Mouse (Mus musculus) lung, adult 2 months (tissue): Measurements from ENCODE around the gene Dctpp1.

Experiments used
- CTCF ChIP-seq: fragments of 200-500 bp; IDR thresholded peaks from 2 replicates; pipeline ENCODE4 v1.5.1; 2011; ENCODE audit warnings: mild to moderate bottlenecking, low read length, control low read depth; ENCODE audit not compliant: insufficient read depth
- POLR2A ChIP-seq: fragments of 200-500 bp; IDR thresholded peaks from 2 replicates; pipeline ENCODE4 v1.6.1; 2011; ENCODE audit warnings: low read depth, mild to moderate bottlenecking, control low read depth, low read length, borderline replicate concordance; ENCODE audit errors: extremely low read depth

- TF ChIP-seq POLR2A (peak; percentile 99), CTCF (no peak)
Measured at GRCm38 (mm10) chr7:127273925-127274789, 13.6 kb upstream of the Dctpp1 start, which contains the start of gene Sephs2.
